Mouse (Mus musculus): ENCODE data around the gene 4921501E09Rik.

DNA sequence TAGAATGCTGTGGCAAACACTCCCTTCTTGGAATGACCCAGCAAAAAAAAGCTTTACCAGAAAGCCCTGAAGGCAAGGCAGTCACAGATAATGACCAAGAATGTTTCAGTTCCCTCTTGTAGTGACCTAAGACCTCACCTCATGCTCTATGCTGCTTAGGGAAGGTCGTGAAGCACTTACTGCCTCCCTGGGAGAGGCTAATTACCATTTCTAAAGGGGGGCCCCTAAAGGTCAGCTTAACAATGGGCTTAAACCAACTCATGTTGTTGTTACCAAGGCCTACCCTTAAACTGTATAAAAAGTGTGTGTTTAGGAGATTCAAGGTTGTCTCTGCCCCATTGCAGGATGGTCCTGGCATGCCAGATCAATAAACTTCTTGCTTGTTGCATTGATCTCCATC, 4.9 kb downstream of the 4921501E09Rik start:
- TF ChIP-seq GATA1 (IDR thresholded peaks at IDR 0.05; ENCODE audit: borderline replicate concordance, low read length) (no peak), FLI1 (IDR thresholded peaks at IDR 0.05; ENCODE audit: low read length) (no peak)

Data from megakaryocyte, embryonic 14.5 days (primary cell).